Mouse (Mus musculus): ENCODE measurements around the gene Sspo.
"Not testable (repeated sequence)": the region's sequence is repeated elsewhere in the genome, so short reads cannot be mapped to it uniquely, and the experiment has no call there.

Sspo gene

DNA sequence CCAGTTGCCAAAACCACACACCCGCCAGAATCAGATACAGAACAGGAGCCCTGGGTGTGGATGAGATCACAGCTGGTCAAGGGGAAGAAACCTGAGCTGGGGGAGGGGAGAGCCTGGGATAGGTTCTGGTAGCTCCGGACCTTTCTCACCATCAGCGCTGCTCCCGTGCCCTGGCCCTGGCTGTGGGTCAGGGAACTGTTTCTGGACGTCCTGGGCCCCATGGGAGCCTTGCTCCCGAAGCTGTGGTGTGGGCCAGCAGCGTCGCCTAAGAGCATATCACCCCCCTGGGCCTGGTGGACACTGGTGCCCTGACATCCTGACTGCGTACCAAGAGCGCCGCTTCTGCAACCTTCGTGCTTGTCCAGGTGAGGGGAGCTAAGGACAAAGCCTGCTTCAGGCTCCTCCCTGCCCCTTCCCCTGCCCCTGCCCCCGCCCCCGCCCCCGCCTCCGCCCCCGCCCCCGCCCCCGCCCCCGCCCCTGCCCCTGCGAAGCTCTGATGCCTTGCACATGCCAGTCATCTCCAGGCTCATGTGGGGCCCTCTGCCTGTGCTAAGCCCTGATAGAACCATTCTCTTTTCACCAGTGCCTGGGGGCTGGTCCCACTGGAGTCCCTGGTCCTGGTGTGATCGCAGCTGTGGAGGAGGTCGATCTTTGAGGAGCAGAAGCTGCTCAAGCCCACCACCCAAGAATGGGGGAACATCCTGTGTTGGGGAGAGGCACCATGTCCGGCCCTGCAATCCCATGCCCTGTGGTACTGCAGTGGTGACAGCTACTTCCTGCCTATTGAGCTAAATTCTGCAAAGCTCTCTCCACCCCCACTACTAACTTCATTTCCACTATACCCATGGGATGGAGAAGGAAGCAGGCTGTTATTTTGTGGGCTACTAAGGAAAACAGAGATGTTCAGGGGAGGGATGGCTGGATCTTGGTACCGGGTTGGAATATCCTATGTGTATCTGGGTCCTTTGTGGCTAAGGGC lies 40.0 kb downstream of the Sspo start:
- DNase-seq (ENCODE audit: low read depth, low spot score): no peak

DNA sequence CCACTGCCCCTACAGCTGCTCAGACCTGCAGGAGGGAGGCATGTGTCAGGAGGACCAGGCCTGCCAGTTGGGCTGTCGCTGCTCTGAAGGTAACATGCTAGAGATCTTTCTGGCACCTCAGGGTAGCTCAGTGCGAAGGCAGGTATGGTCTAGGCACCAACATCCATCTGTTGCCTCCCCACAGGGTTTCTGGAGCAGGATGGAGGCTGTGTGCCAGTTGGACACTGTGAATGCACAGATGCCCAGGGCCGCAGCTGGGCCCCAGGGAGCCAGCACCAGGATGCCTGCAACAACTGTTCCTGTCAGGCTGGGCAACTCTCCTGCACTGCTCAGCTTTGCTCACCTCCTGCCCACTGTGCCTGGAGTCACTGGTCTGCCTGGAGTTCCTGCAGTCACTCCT lies 41.7 kb downstream of the Sspo start:
- no peak for DNase-seq (ENCODE audit: low read depth, low spot score)

DNA sequence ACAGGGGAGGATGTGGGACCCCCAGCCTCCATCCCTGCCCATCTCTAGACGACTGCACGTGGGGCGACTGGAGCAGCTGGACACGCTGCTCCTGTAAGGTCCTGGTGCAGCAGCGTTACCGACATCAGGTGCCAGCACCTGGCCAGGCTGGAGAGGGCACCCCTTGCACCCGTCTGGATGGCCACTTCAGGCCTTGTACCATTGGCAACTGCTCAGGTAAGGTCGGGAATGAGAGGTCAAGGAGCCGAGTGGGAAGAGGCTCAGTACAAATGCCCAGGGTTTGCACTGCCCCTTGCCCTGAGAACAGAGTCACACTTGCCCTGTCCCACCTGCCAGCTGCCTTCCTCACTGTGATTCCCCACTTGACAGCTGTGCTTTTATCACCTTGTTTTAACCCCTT lies 43.3 kb downstream of the Sspo start:
- no peak for DNase-seq (ENCODE audit: low read depth, low spot score)

DNA sequence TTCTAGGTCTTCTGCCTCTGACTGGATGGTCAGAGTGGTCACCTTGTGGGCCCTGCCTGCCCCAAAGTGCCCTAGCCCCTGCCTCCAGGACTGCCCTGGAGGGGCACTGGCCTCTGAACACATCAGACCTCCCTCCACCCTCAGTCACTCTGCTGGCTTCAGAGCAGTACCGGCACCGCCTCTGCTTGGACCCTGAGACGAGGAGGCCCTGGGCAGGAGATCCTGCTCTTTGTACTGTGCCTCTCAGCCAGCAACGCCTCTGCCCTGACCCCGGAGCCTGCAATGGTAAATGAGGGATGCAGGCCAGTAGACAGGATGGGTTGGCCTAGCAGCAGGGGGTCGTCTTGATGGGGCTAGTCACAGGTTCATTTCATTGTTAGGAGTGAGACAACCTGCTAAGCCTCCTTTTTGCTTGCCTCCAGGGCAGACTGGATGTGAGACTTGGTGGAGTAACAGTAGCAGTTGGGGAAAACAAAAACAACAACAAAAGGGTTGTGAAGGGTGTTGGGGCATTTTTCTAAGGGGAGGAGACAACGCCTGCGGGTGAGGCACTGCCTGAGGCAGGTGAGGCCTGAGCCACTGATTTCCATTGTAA lies 45.2 kb downstream of the Sspo start:
- DNase-seq (ENCODE audit: low read depth, low spot score): no peak

DNA sequence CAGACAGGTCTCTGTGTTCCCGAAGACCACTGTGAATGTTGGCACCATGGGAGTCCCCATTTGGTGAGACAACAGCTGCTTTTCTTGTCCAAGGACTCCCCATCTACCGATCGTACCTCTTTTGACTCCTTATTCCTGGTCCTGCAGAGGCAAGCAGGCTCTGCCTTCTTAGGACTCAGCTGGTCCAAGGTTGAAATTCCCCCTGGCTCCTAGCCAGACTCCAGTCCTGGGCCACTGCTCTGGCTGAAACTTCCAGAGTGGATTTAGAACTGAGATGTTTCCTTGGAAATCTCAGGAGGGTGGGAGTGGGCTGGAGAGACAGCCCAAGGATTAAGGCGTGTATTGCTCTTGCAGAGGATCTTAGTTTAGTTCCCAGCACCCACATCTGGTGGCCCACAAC lies 49.5 kb downstream of the Sspo start:
- DNase-seq (ENCODE audit: low read depth, low spot score): no peak

DNA sequence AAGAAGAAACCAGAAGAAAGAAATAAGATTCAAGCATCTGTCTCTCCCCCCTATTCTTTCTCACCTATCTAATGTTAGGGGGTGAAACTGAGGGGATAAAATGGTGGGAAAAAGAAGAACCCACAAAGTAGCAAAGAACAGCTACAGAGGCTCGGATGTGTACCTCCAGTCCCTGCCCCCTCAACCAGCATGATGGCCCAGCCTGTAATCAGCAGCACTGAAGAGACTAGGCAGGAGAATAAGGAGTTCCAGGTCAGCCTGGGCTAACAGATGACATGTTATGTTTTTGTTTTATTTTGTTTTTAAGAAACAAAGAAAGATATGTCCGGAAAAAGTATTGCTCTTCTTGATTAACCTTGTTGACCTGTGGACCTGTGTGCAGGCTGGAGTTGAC lies 55.8 kb downstream of the Sspo start:
- DNase-seq (ENCODE audit: low read depth, low spot score): no peak

DNA sequence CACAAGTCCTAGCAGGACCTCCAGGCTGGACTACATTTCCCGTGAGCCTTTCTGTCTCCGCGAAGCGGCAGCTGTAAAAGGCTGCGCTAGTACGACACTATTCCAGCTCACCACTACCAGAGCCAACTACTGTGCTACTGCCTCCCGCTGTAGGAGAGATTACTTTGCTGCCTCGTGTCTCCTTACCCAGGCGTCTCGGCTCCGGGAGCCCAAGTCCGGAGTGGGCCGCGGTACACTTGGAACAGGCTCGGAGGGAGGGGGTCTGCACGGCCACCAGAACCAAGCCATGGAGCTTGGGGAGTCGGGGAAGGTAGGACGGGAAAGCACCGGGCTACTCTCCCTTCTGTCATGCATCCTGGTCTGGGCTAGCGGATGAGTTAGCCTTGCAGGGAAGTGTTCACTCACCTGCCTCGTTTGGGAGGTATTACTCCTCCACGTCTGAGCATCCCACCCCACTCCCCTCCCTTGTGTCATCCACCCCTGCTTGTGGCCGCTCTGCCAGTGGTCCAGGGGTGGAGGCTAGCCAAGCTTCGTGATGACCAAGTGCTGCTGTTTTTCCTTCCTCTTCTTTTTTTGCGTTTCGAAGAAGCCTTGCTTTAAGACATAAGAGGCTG lies 56.3 kb downstream of the Sspo start:
- DNase-seq (ENCODE audit: low read depth, low spot score): peak; percentile 57

DNA sequence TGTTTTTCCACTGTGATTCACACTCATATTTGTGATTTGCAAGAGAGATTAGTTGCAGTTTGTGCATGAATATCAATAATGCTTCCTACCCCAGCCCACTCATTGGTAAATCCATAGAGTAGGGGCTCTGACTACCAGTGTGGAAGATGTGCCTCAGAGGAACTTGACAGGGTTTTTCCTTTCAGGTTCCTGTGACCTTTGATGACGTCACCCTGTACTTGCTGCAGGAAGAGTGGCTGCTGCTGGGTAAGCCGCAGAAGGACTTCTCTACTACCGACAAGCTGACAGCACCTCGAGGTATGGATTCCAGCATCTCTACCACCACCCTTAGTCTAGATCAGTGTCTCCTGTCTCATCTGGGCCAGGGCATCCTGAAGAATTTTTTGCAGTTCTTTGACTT lies 60.1 kb downstream of the Sspo start:
- no peak for DNase-seq (ENCODE audit: low read depth, low spot score)

DNA sequence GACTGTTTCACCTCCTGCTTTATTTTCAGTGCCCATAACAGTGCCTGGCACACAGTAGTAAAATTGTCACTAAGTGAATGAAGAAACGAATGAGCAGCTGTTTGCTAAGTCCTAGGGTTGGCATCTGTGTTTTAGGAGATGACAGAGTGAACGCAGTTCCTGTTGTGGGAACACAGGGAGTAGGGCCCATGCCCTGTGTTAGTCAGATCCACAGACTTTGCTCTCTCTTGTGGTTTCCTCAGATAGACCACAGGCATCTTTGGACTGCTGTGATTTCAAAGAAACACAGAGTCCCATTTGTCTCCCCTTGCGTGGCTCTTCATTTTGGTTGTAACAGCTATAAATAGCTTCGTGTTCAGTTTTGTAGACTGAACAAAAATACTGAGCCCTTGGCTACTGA lies 62.4 kb downstream of the Sspo start:
- no peak for DNase-seq (ENCODE audit: low read depth, low spot score)

DNA sequence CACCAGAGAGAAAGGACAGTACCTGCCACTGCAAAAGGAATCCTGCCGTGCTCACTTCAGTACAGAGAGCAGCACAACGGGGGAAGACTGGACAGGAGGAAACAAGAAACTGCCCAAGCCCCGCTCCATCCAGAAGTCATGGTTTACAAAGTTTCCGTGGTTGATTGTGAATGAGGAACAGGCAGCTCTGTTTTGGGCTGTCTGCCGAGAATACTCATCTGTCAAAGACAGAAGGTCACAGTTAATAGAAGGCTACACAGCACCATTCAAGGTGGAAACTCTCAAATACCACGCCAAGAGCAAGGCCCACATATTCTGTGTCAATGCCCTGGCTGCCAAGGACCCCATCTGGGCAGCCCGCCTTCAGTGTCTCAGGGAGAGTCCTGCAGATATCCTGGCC lies 63.8 kb downstream of the Sspo start:
- no peak for DNase-seq (ENCODE audit: low read depth, low spot score)

DNA sequence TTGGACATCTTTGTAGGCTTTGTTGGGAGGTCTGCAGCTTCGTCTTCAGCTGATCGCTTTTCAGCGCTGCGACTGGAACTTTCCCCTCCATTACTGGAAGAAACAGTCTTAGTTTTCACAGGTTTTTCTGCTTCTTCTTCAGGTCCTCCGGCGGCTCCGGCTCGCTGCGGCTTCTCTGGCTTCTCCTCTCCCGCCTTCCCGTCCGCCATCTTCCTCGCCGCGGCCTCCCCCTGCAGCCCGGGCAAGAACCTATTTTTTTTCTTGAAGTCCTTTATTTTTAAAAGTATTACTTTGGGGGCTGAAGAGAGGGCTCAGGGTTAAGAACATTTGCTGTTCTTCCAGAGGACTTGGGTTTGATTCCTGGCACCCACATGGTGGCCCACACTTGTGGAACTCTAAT lies 76.9 kb downstream of the Sspo start:
- not testable (repeated sequence) for DNase-seq (ENCODE audit: low read depth, low spot score)

DNA sequence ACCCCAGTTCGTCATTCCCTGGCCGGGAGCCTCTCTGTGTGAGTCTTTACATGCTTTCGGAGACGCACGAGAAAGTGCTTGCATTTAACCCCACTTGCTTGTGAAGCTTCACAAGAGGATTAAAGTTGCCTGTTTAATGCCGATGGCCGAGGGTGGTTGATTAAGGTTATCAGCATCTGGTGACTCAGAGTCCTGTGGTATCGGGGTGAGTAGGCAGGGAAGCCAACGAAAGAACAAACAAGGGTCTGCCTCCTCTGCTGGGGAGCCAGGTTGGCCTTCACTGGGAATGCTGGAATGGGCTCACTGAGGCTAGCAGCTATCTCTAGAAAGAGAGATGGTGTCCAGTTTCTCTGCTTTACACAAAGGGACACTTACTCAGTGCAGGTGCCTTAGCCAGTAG lies 79.9 kb downstream of the Sspo start:
- DNase-seq (ENCODE audit: low read depth, low spot score): no peak

DNA sequence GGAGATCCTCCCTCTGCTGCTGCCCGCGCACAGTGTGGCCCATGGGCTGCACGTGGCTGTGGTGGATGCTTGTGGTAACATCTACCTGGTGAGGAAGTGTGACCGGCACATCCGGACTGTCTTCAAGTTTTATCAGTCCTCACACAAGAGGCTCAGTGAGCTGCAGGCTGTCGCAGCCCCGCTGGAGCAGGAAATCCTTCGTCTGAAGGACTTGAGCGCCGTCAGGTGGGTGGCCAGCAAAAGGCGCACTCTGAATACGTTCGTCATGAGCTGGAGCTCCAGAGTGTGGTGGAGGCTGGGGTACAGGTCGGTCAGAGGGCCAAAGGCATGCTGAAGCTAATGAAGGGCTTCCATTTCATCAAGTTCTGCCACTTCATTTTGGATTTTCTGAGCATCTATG lies 81.2 kb downstream of the Sspo start:
- no peak for DNase-seq (ENCODE audit: low read depth, low spot score)

DNA sequence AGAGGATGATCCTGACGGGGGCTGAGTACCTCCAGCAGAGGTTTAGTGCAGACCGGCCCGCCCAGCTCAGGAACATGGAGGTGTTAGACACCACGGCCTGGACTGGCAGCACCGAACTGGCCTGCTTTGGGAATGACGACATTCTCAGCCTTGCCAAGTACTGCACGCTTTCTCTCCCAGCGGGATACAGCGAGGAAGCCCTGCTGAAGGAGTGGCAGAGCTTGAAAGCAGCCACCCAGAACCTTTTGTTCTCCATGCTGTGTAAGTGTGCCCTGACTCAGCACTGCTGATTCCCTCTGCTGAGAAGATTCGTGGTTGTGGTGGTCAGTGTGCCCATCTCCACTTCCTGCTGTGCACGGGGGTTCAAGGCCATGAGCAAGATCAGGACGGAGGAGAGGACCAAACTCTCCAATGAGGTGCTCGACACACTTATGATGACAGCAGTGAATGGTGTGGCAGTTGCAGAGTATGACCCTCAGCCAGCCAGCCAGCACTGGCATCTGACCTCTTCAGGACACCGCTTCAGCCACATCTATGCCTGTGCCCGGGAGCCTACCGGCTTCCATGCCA lies 81.9 kb downstream of the Sspo start:
- no peak for DNase-seq (ENCODE audit: low read depth, low spot score)

DNA sequence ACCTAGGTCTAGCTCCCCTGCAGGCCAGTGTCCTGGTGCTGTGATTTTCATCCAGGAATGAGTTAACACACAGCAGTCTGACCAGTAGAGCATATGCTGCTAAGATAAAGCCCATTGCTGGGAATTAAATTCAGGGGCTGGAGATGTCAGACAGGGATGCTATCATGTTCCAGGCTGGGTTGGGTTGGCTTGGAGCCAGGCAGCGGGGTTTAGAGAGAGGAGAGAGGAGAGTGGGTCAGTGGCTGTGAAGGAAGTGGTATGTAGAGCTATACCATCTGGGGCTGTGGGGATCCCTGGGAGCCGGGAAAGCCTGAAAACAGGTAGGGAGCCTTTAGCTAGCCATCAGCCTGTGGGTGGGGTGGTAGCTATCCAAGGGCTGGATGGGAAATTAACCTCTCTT lies 82.8 kb downstream of the Sspo start:
- DNase-seq (ENCODE audit: low read depth, low spot score): no peak

DNA sequence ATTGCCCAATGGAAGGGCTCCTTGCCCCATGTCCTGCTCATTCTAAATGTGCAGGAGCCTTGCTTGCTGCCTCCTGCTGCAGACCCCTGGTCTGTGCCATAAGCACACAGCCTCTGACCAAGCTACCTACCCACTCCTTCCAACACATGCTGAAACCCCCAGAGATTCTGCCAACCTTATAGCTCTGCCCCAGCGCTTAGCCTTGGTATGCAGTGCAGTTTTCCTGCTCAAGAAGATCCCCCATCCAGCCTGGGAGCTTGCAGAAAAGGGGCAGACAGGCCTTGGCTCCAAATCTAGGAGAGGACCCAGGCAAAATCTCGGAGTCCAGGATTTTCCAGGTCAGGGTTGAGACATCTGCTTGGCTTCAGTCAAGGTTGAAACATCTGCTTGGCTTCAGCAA lies 85.4 kb downstream of the Sspo start:
- DNase-seq (ENCODE audit: low read depth, low spot score): no peak

DNA sequence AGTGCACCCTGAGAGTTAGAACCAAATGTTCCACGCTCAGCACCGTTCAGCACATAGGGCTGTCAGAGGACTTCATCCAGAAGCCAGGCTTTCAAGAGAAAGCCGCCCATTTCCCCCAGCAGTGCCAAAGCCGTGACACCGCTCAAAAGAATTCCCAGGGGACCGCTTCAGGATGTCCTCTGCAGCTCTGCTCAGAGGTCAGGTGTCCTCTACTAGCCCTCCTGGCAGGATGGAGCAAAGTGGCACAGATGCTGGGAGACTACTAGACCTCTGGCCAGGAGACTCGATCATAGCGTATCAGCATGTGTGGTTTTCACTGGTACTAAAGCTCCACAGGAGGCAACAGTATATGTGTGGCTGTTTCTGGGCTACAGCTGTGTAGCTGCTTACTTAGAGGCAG lies 86.9 kb downstream of the Sspo start:
- no peak for DNase-seq (ENCODE audit: low read depth, low spot score)

DNA sequence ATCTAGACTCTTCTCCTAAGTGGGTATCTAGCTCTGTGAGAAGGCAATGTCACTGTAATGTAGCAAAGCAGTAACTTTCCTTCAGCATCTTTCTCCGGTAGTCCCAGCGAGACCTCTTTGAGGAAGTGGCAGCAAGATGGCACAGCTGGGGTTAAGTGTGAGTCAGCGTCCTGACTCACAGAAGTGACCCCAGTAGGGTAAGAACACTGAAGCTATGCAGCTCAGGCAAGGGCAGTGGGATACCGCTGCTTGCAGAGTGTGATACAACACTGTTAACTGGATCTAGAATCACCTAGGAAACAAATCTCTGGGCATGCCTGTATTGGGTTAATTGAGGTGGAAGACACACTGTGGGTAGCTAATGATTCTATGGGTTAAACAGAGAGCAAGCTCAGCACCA lies 88.1 kb downstream of the Sspo start:
- no peak for DNase-seq (ENCODE audit: low read depth, low spot score)

DNA sequence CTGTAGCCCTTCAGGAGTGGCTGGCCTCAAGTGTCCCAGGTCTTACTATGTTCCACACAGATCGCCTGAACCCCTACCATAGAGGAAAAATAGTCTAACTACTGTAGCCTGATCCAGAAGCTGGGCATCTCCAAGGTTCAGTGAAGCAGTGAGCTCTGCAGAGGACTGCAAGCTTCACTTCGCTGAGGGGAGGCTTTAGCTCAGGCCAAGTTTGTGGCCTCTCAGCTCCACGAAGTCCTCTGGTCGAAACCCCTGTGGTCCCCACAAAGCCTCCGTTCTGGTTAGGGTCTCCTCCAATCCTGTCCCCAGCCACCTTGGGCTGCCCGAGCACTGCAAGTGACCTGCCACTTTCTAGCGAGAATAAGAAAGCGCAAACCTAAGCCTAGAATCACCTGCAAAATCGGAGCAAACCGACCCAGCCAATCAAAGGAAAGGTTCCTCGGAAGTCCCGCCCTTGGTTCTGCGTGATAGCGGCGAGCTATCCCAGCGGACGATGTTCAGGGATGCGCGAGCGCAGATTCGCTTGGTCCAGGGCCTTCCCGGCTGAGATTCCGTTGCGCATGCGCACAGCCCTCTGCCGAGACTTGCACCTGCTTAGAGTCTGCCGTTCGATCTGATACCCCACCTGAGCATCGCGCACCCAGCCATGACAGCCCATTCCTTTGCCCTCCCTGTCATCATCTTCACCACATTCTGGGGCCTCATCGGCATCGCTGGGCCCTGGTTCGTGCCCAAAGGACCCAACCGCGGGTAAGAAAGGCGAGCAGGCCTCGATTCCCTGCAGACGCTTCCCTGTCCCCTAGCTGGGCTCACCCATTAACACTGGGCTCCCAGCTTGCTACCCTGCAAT lies 89.3 kb downstream of the Sspo start, which contains the start of gene Atp6v0e2:
TSS of gene Atp6v0e2 (plus strand) at position 511 of the 850 bp plus-strand sequence.
- peak; percentile 78 for DNase-seq (ENCODE audit: low read depth, low spot score)

DNA sequence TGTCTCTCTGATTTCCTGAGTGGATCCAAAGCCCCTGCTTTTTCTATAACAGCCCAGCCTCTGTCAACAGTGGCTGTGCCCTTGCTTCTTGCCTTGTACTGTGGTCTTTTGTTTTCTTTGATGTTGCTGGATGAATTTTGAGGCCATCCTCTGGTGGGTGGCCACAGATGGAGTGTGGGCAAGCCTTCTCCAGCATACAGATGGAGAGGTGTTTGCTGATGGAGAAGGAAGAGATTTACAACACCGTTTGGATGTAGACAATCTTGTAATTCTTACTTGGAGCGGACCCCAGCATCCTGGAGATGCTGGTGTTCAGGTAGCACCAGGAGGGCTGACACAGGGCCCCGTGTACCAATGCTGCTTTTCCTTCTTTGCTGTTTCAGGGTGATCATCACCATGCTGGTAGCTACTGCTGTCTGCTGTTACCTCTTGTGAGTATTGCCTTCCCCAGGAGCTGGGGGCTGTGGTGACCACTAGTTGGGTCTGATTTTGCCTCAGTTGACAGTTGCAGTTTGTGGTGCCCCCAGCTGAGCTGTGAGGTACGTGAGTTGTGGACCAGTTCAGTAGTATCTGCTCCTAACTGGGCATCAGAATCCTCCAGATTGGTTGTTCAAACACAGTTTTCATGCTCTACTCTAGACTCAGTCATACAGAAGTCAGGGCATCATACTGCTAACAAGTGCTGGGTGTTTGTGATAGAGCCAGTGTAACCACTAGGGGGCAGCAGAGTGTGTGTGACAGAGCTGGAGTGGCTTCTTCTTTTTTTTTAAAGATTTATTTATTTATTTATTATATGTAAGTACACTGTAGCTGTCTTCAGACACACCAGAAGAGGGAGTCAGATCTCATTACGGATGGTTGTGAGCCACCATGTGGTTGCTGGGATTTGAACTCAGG lies 91.1 kb downstream of the Sspo start:
- peak; percentile 62 for DNase-seq (ENCODE audit: low read depth, low spot score)
